Mouse (Mus musculus) CH12.LX (cell line): ENCODE measurements at regions not wholly inside any gene's neighbourhood (a gene's known extent, or its start where the extent isn't known, plus 50 kb on each side); places are given as distances from the start of the nearest gene placed in this dataset.

ENCODE experiments used
- CHD1 ChIP-seq: IDR thresholded peaks from 2 replicates; pipeline ENCODE4 v1.6.1; 2012; ENCODE audit warnings: low read depth, low read length, improper control_type of control experiment, inconsistent platforms
- CHD2 ChIP-seq: IDR thresholded peaks from 2 replicates; pipeline ENCODE4 v1.6.1; 2011; ENCODE audit warnings: low read length, improper control_type of control experiment
- CTCF ChIP-seq, 2 experiments: IDR thresholded peaks in 1 of 2; conservative IDR thresholded peaks in 1 of 2; 2 replicates each; pipeline ENCODE4 v1.5.1; 2011 to 2012; ENCODE audit warnings: low read depth in 2 of 2, low read length in 2 of 2, improper control_type of control experiment in 1 of 2, inconsistent platforms in 1 of 2, mild to moderate bottlenecking in 1 of 2, moderate library complexity in 1 of 2
- EP300 ChIP-seq: IDR thresholded peaks from 2 replicates; pipeline ENCODE4 v1.6.1; 2011; ENCODE audit warnings: low read length, improper control_type of control experiment
- MAZ ChIP-seq: IDR thresholded peaks from 2 replicates; pipeline ENCODE4 v1.6.1; 2012; ENCODE audit warnings: low read depth, mild to moderate bottlenecking, inconsistent platforms, low read length, improper control_type of control experiment, moderate library complexity
- MXI1 ChIP-seq: IDR thresholded peaks from 2 replicates; pipeline ENCODE4 v1.6.1; 2011; ENCODE audit warnings: mild to moderate bottlenecking, low read depth, low read length, improper control_type of control experiment
- NRF1 ChIP-seq: IDR thresholded peaks from 2 replicates; pipeline ENCODE4 v1.6.1; 2014; ENCODE audit warnings: low read depth, mild to moderate bottlenecking, inconsistent platforms, low read length, improper control_type of control experiment, moderate library complexity
- POLR2A ChIP-seq: IDR thresholded peaks from 2 replicates; pipeline ENCODE4 v1.6.1; 2011; ENCODE audit warnings: low read depth, mild to moderate bottlenecking, improper control_type of control experiment, low read length
- TBP ChIP-seq: conservative IDR thresholded peaks from 2 replicates; pipeline ENCODE4 v1.6.1; 2011; ENCODE audit warnings: low read depth, low read length, improper control_type of control experiment
- ZKSCAN1 ChIP-seq: IDR thresholded peaks from 2 replicates; pipeline ENCODE4 v1.6.1; 2012; ENCODE audit warnings: low read depth, inconsistent platforms, low read length, improper control_type of control experiment, borderline replicate concordance

DNA sequence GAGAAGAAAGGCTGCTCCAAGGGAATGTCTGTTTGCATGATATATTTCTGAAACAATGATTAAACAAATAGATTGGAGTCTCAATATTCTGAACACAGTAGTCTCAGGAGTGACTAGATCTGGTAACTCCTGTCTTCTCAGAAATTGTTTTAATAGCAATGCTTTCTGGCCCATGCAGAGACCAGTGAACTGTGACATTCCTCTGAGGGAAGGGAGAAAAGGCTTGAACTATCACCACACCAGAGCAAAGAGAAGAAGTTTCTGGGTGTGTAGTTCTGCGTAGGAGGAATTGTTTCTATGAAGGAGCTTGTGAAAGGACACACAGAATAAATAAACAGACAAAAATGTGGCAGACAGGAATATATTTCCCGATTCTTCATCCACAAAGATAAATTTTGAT is 277.1 kb downstream of the Osr1 start:
- TF ChIP-seq CHD1 (no peak), CTCF (conservative IDR thresholded peaks at IDR 0.05 in 1 of 2, IDR thresholded peaks at IDR 0.05 in 1 of 2; ENCODE audit: low read depth in 2 of 2, low read length in 2 of 2) (no peak), TBP (no peak), ZKSCAN1 (no peak), POLR2A (no peak), NRF1 (no peak), MXI1 (no peak), EP300 (no peak), MAZ (no peak), CHD2 (no peak)
